Mouse (Mus musculus) liver (tissue): ENCODE data around the gene Pabpc4l.
"Not testable (repeated sequence)": the region's sequence is repeated elsewhere in the genome, so short reads cannot be mapped to it uniquely, and the experiment has no call there.

Source experiments
- DNase-seq: peaks from one replicate; pipeline ENCODE4 v3.0.0-alpha.2; 2020; ENCODE audit warnings: mixed read lengths

The Pabpc4l gene

DNA sequence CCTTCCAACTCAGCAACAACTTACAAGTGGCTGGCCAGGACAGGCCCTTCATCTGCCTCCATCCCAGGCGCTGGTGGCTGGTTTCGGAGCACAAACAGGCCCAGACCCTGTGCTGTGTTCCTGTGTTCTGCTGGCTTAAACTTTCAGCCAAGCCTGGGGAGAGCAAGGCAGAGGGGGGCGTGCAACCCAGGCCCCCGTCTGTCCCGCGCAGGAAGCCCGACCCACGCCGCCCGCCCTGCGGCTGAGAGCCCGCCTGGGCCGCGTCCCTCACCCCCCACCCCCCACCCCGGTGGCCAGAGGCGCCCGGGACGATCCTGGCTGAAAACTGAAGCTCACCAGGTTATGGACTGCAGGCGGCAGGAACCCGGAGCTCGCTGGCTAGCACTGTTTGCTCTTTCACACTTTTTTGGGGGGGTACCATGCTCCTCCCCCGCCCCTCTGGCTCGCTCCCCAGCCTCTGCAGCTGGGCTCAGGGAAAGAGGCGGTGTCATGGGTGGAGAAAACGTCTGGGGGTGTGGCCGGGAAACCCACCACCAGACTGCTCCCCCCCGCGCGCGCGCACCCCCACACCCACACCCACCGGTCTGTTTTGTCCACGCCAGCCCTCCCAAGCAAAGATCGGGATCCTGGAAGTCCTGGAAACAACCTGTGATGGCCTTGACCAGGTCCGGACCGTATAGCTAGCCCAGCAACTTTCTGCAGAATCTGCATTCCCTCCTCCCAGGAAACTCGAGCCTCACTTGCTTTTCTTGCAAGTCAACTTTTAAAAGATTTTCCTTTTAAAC is at the start of gene Pabpc4l:
Gene Pabpc4l (minus strand): TSS at position 739 of the 785 bp plus-strand sequence.
- DNase-seq = peak; percentile 53

DNA sequence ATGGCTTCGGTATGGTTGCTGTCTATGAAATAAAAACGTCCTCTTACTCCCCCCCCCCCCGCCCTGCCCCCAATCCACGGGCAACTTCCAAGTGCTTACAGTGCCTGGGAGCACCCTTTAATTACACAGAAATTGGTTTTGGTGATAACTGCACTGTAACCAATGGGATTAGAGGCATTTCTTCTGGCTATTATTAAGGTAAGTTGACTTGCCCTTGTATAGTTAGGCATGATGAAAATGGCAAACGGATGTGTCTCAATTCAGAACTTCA is 42.9 kb upstream of the Pabpc4l start:
- no peak for DNase-seq

DNA sequence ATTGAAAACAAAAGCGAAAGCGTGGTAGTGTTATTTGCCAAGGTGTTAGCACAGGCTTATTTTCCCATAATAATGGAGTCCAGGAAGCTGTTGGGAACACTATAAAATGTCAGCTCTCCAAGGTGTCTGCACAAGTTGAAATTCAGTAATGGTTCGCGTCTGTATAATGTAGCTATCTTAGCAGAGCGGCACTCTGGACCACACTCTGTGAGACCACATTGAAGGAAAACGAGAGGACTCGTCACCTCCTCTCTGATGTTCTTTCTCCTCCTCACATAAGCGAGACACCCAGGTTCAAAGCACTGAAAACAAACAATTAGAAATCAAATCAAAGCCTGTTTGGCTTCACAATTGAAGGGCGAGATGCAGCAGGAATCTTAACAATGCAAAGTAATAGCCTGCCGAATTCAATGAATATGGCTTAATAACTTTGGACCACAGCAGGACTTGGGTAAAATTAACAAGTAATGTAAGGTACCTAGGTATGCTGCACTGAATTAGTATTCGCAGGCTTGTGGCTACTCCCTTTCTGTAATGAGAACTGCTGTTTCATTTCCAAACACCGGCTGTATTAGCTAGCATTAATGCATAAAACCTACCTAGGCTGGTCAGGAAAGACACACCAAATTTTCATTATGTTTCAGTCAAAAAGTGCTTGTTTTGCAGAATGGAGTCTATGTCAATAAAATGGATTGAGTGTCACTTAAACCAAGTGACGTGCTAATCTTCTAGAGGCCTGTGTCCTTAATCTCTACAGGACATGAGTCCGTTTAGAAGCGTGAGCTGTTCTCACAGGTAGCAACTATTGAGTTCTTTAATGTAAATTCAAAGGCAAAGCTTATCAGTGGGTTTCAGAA is 42.3 kb upstream of the Pabpc4l start:
- no peak for DNase-seq

DNA sequence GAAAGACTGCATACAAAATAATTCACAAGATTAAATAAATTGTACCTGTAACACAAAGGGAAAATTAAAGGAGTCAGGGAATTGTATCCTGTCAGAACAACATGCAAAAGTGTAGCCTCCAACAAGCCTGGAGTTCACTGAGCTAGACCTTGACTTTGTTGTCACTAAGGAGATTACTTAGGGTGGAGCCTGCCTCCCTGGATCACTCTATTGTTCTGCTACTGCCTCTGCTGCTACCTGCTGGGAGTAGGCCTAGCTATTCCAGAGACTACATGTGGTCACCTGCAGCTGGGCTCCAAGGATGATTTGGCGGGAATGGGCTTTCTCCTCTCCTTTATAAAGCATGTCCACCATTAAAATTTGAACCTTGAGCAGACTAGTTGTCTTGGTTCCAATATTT is 38.1 kb upstream of the Pabpc4l start:
- not testable (repeated sequence) for DNase-seq

DNA sequence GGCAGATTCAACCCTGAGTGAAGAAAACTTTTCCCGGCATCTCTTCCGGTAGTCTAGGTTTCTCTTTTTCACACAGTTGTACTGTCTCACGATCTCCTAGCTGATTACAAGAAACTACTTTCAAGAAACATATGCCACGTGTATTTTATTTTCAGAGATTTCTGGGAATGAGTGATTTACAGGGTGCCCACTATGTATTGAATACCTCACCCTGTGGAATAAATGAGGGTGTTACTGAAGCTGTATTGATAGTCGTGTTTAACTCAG is 180 bp upstream of the Pabpc4l start:
- no peak for DNase-seq

DNA sequence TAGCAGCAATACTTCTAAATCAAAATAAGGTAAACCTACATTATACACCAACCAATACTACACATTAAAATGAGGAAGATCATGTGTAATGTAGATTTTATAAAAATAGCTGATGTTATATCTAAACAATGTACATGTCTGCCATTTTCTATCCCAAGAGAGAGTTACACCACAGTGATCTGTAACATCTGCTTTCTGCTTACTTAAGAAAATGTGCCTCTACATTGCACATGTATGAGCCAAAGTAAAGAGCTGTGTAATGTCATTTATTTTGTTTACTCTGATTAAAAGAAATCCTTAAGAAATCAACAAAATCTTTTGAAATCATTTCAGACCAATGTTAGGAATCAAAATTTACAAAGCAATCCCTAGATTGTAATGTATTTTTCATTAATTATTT is 16.6 kb downstream of the Pabpc4l start:
- no peak for DNase-seq
